14 mouse cellular contexts compared by ENCODE assay signal in genomic region chr5:35470885-35471528, GRCm38 (mm10). TPM values are rescaled to one million over a fixed set of nuclear protein-coding genes. Genes with fewer than 3 reads are reported as not detected.
"Had no signal": no experiment of that assay in that cellular context is flagged by ENCODE, and none has a peak within 500 bp of the region (broad histone marks: within the 10 kb centered on the region; RNA-seq: fewer than 3 reads in every experiment).

No protein-coding gene starts in this region.

- H3K4me3 ChIP-seq: liver, embryonic 13.5 days had no signal

- H3K9ac ChIP-seq: liver, embryonic 13.5 days had no signal

- H3K9me3 ChIP-seq: liver, embryonic 13.5 days had no signal

- DNase-seq: kidney, adult 2 months; kidney, postnatal 10 days; kidney, postnatal 36 days; liver, embryonic 13.5 days; lung, adult 2 months; lung, postnatal 36 days; midbrain, embryonic 14.5 days; thymus, adult 2 months; thymus, postnatal 25 days had no signal

- H3K4me1 ChIP-seq: liver, embryonic 13.5 days had no signal

- ATAC-seq: intestine, postnatal 0 days had no signal

- H3K4me2 ChIP-seq: liver, embryonic 13.5 days; midbrain, embryonic 11.5 days had no signal

- H3K27ac ChIP-seq: liver, embryonic 13.5 days had no signal

- H3K36me3 ChIP-seq: liver, embryonic 13.5 days had no signal

RNA-seq across cellular contexts. Expression of gene Cpz, which starts 54.5 kb away (rescaled TPM):
- total RNA-seq: megakaryocyte progenitor cell, adult 5-6 weeks; megakaryocyte-erythroid progenitor cell, adult 5-6 weeks had no signal
- polyA plus RNA-seq: neural tube, embryonic 14.5 days had no signal
